Mouse (Mus musculus) myocyte (in vitro differentiated cells): ENCODE data around the gene Opn4. TPM values are rescaled to one million over a fixed set of nuclear protein-coding genes. Genes with fewer than 3 reads are reported as not detected.

Experiments
- H3K27me3 ChIP-seq: one replicate; pipeline ENCODE4 v1.6.1; 2011; ENCODE audit not compliant: control insufficient read depth, insufficient read depth, insufficient read length
- H3K36me3 ChIP-seq: one replicate; pipeline ENCODE4 v1.6.1; 2011; ENCODE audit not compliant: control insufficient read depth, insufficient read depth
- H3K4me2 ChIP-seq: one replicate; pipeline ENCODE4 v1.6.1; 2011; ENCODE audit warnings: low read depth, control low read depth
- H3K4me3 ChIP-seq: one replicate; pipeline ENCODE4 v1.5.1; 2011; ENCODE audit warnings: mild to moderate bottlenecking, control low read depth, moderate library complexity
- H3K79me2 ChIP-seq: one replicate; pipeline ENCODE4 v1.6.1; 2011; ENCODE audit not compliant: control insufficient read depth, insufficient read depth
- H3ac ChIP-seq: one replicate; pipeline ENCODE4 v1.6.1; 2011; ENCODE audit not compliant: control insufficient read depth, insufficient read length
- CEBPB ChIP-seq: IDR thresholded peaks from 2 replicates; pipeline ENCODE4 v1.6.1; 2011; ENCODE audit warnings: mild to moderate bottlenecking, moderate library complexity; ENCODE audit not compliant: poor library complexity, insufficient read depth, severe bottlenecking
- E2F4 ChIP-seq: IDR thresholded peaks from one replicate; pipeline ENCODE4 v1.6.1; 2011; ENCODE audit warnings: mild to moderate bottlenecking, control low read depth, moderate library complexity; ENCODE audit not compliant: insufficient read depth
- MYOD1 ChIP-seq, 3 experiments: IDR thresholded peaks; one replicate each; pipeline ENCODE4 v1.6.1; 2011; ENCODE audit warnings: control low read depth in 2 of 3, low read depth in 2 of 3, mild to moderate bottlenecking in 2 of 3, moderate library complexity in 1 of 3; ENCODE audit not compliant: insufficient read length in 2 of 3, control insufficient read depth in 1 of 3
- MYOG ChIP-seq, 3 experiments: IDR thresholded peaks; one replicate each; pipeline ENCODE4 v1.6.1; 2011; ENCODE audit warnings: control low read depth in 2 of 3, low read depth in 2 of 3, mild to moderate bottlenecking in 2 of 3; ENCODE audit not compliant: insufficient read length in 2 of 3, control insufficient read depth in 1 of 3, insufficient read depth in 1 of 3
- POLR2A ChIP-seq: IDR thresholded peaks from one replicate; pipeline ENCODE4 v1.6.1; 2011; ENCODE audit warnings: low read depth, mild to moderate bottlenecking, control low read depth, moderate library complexity; ENCODE audit not compliant: insufficient read length
- POLR2AphosphoS2 ChIP-seq: IDR thresholded peaks from one replicate; pipeline ENCODE4 v1.6.1; 2011; ENCODE audit warnings: low read depth, control low read depth; ENCODE audit not compliant: insufficient read length
- REST ChIP-seq: IDR thresholded peaks from one replicate; pipeline ENCODE4 v1.6.1; 2011; ENCODE audit warnings: mild to moderate bottlenecking, control low read depth, moderate library complexity; ENCODE audit not compliant: insufficient read depth, insufficient read length
- SRF ChIP-seq: IDR thresholded peaks from one replicate; pipeline ENCODE4 v1.6.1; 2011; ENCODE audit warnings: low read depth; ENCODE audit not compliant: control insufficient read depth, insufficient read length
- TCF12 ChIP-seq: IDR thresholded peaks from one replicate; pipeline ENCODE4 v1.6.1; 2011; ENCODE audit warnings: mild to moderate bottlenecking, control low read depth; ENCODE audit not compliant: poor library complexity, insufficient read depth, severe bottlenecking
- USF1 ChIP-seq: IDR thresholded peaks from one replicate; pipeline ENCODE4 v1.6.1; 2011; ENCODE audit warnings: low read depth, mild to moderate bottlenecking, control low read depth, moderate library complexity
- polyA plus RNA-seq: library from polyadenylated mRNA; unstranded; fragments of >200 nt; fragmentation: generic; extraction: Trizol; gene quantifications from one replicate; pipeline ENCODE4 v1.2.1, GENCODE M21; 2012; ENCODE audit warnings: missing spikeins

Opn4 gene
- polyA plus RNA-seq, 1 experiment = 0.23 TPM

GRCm38 (mm10) chr14:34549004-34549671, 50.8 kb downstream of the Opn4 start:
- Histone ChIP-seq H3K79me2 (no peaks in the 10 kb centered on the region), H3K4me2 (peak overlapping the region; percentile 70), H3K36me3 (peaks cover 4% of the 10 kb centered on the region), H3K27me3 (no peaks in the 10 kb centered on the region), H3ac (peak overlapping the region; percentile 7), H3K4me3 (peak overlapping the region; percentile 25)
- TF ChIP-seq MYOD1 (IDR thresholded peaks at IDR 0.05; ENCODE audit: control insufficient read depth in 1 of 3, insufficient read length in 2 of 3, low read depth in 2 of 3) (no peak), MYOG (IDR thresholded peaks at IDR 0.05; ENCODE audit: control insufficient read depth in 1 of 3, insufficient read depth in 1 of 3, insufficient read length in 2 of 3, low read depth in 2 of 3) (peak in 1 of 3 experiments; percentile 8)

GRCm38 (mm10) chr14:34548391-34549001, 51.4 kb downstream of the Opn4 start:
- TF ChIP-seq MYOG (IDR thresholded peaks at IDR 0.05; ENCODE audit: control insufficient read depth in 1 of 3, insufficient read depth in 1 of 3, insufficient read length in 2 of 3, low read depth in 2 of 3) (no peak), REST (no peak), POLR2AphosphoS2 (peak; percentile 8), TCF12 (no peak), MYOD1 (IDR thresholded peaks at IDR 0.05; ENCODE audit: control insufficient read depth in 1 of 3, insufficient read length in 2 of 3, low read depth in 2 of 3) (no peak), CEBPB (no peak), USF1 (no peak), SRF (no peak)
- no peaks in the 10 kb centered on the region for H3K27me3 ChIP-seq
- no peaks in the 10 kb centered on the region for H3K36me3 ChIP-seq

GRCm38 (mm10) chr14:34544545-34544944, 55.4 kb downstream of the Opn4 start:
- no peak overlapping the region for H3K4me3 ChIP-seq
- TF ChIP-seq MYOG (IDR thresholded peaks at IDR 0.05; ENCODE audit: control insufficient read depth in 1 of 3, insufficient read depth in 1 of 3, insufficient read length in 2 of 3, low read depth in 2 of 3) (no peak), MYOD1 (IDR thresholded peaks at IDR 0.05; ENCODE audit: control insufficient read depth in 1 of 3, insufficient read length in 2 of 3, low read depth in 2 of 3) (no peak), POLR2AphosphoS2 (no peak)
- H3K36me3 ChIP-seq = peaks cover 4% of the 10 kb centered on the region
- H3K27me3 ChIP-seq = no peaks in the 10 kb centered on the region
- H3K4me2 ChIP-seq = peak overlapping the region; percentile 44
- H3K79me2 ChIP-seq = no peaks in the 10 kb centered on the region
- H3ac ChIP-seq = no peak overlapping the region

More at GRCm38 (mm10) chr14:34548391-34549001, 51.4 kb downstream of the Opn4 start:
- Histone ChIP-seq H3K4me3 (peak overlapping the region; percentile 25), H3ac (peak overlapping the region; percentile 7), H3K4me2 (peak overlapping the region; percentile 70), H3K79me2 (no peaks in the 10 kb centered on the region)

- Histone ChIP-seq H3ac (no peak overlapping the region), H3K27me3 (no peaks in the 10 kb centered on the region), H3K79me2 (no peaks in the 10 kb centered on the region), H3K4me3 (no peak overlapping the region), H3K4me2 (peak overlapping the region; percentile 9), H3K36me3 (peaks cover 10% of the 10 kb centered on the region)
- TF ChIP-seq SRF = no peak
- TF ChIP-seq CEBPB = no peak
- no peak for TF ChIP-seq POLR2AphosphoS2
These were observed 55.9 kb downstream of the Opn4 start for GRCm38 (mm10) chr14:34544001-34544400.

GRCm38 (mm10) chr14:34543596-34543995, 56.3 kb downstream of the Opn4 start:
- H3K4me2 ChIP-seq = no peak overlapping the region
- H3K4me3 ChIP-seq = no peak overlapping the region
- H3K36me3 ChIP-seq = peaks cover 11% of the 10 kb centered on the region
- H3K27me3 ChIP-seq = no peaks in the 10 kb centered on the region
- no peak overlapping the region for H3ac ChIP-seq
- no peaks in the 10 kb centered on the region for H3K79me2 ChIP-seq
- TF ChIP-seq E2F4 = no peak
- no peak for TF ChIP-seq POLR2AphosphoS2
- no peak for TF ChIP-seq MYOG (IDR thresholded peaks at IDR 0.05; ENCODE audit: control insufficient read depth in 1 of 3, insufficient read depth in 1 of 3, insufficient read length in 2 of 3, low read depth in 2 of 3)
- TF ChIP-seq USF1 = no peak
- no peak for TF ChIP-seq SRF

GRCm38 (mm10) chr14:34541896-34542295, 58.0 kb downstream of the Opn4 start:
- no peak overlapping the region for H3K4me2 ChIP-seq
- H3K79me2 ChIP-seq = no peaks in the 10 kb centered on the region
- H3ac ChIP-seq = no peak overlapping the region
- no peak overlapping the region for H3K4me3 ChIP-seq
- TF ChIP-seq POLR2A = no peak
- no peaks in the 10 kb centered on the region for H3K27me3 ChIP-seq
- peaks cover 11% of the 10 kb centered on the region for H3K36me3 ChIP-seq
